Mouse (Mus musculus) brain, embryonic 14.5 days (tissue): ENCODE results near the gene Cyth2. TPM values are rescaled to one million over a fixed set of nuclear protein-coding genes. Genes with fewer than 3 reads are reported as not detected.

Source experiments
- DNase-seq: peaks from one replicate; pipeline ENCODE4 v3.0.0-alpha.2; 2011; ENCODE audit warnings: low read depth
- CTCF ChIP-seq: fragments of 200-500 bp; IDR thresholded peaks from 2 replicates; pipeline ENCODE4 v1.5.1; 2012; ENCODE audit warnings: inconsistent platforms, mild to moderate bottlenecking, moderate library complexity, borderline replicate concordance; ENCODE audit not compliant: insufficient read depth, insufficient read length; ENCODE audit errors: extremely low read depth
- POLR2A ChIP-seq: fragments of 200-500 bp; IDR thresholded peaks from 2 replicates; pipeline ENCODE4 v1.6.1; 2012; ENCODE audit warnings: mild to moderate bottlenecking, inconsistent platforms, borderline replicate concordance; ENCODE audit not compliant: poor library complexity, insufficient read depth, insufficient read length, severe bottlenecking; ENCODE audit errors: extremely low read depth
- polyA plus RNA-seq: library from polyadenylated mRNA; depleted of rRNA; stranded (reverse); fragments of >200 nt; gene quantifications from 2 replicates; pipeline ENCODE4 v1.2.3, GENCODE M21; 2012

Gene Cyth2
- polyA plus RNA-seq, 1 experiment = 246 TPM

DNA sequence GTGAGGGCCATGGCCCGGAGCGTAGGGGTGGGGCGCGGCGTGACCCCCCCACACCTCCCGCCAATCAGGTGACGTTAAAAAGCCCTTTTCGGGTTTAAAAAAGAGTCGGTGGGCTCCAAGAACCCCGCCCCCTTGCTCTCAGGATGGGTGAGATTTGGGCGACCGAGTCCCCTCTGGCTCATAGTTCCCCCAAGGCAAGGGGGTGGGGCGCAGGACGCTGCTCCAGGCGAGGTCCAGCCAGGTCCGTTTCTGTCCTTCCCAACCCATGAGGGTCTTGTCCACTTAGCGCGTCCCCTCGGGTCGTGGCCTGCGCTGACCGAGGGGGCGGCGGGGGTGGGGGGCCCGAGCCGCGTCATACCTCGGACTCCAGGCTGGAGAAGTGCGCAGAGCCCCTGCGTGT is 18.0 kb upstream of the Cyth2 start:
- no peak for DNase-seq
- TF ChIP-seq CTCF (no peak), POLR2A (no peak)

DNA sequence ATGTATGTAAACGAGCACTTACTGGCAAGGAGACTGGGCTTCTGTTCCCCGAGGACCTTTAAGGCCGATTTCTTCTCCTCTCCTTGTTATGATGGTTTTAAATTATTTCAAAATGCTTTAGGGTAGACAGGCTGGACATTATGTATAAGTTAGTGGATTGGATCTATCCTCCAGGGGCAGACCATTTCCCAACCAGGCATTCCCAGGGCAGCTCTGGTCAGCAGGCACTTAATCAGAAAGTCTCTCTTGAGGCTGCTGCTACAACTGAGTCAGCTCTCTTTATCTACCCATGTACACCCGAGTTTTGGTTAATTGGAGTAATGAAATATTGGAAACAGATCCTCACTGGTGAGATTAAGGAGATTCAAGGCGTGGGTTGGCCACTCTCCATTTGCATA is 16.7 kb upstream of the Cyth2 start:
- no peak for DNase-seq
- TF ChIP-seq POLR2A (no peak), CTCF (no peak)

DNA sequence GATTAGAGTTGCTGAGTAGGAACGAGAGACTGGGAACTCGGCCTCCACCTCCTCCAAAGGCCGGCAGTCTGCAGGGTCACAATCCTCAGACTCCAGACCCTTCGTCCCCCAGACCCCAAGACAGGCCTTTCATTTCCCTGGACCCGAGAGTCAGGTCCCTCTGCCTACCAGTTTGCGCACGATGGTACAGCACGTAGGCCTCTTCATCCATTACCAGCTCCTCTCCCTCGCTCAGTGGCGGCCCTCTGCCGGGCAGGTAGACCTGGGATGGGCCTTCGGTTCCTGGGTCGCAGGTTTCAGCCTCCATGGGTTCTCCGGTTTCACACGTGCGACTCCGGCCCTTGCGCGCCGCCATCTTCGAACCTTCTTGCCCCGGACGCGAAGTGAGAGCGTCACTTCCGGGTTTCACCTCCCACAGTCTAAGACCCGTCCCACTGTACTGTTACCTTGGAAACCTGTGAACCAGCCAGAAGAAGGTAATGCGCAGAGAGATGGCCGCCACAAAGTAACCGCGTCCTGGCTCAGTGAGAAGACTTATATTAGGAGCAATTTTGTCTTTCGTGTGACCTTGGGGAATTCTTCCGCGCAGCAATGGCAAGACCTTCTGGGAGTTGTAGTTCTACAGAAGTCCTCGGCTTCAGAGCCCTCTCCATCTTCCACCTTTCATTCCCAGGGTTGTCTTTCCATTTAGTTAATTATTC is 16.2 kb upstream of the Cyth2 start, which contains the start of gene Grwd1:
Grwd1 (minus strand) TSS at position 518 of the 701 bp plus-strand sequence.
- peak; percentile 98 for DNase-seq
- TF ChIP-seq POLR2A (peak; percentile 12; the same call in 1 of the 2 replicates), CTCF (no peak)

DNA sequence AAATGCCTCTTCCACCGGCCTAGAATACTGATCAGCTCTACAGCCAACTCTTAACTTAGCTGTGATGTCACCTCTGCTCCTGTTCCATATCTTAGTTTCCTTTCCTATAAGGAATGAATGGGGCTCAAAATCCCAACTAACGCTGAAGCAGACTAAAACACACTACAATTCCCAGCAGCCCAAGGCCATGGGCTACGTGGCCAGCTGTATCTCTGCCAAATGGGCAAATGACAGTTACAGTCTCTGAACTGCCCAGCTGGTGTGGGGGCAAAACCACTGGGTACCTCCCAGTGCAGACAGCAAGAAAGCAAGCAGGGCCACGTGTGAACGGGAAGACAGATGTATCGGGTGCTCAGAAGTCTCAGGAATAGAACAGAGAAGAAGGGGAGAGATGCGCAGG is 12.2 kb upstream of the Cyth2 start:
- TF ChIP-seq POLR2A (no peak), CTCF (no peak)
- DNase-seq = no peak

DNA sequence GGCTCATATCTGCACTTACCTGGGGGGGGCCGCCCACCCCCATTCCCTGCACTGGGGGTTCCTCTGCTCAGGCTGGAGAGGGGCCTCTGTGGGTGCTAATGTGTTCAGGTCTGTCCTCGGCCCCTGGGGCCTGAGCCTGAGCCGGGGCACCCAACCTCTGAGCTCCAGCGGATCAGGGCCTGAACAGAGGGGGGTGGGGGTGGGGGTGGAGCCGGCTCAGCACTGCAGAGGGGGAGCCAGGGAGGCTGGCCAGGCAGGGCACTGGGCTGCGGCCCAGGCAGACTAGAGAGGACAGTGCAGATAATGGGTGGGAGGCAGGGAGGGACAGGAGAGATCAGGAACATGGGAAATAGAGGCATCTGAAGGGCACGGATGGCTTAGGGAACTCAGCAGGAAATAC is 10.2 kb upstream of the Cyth2 start, which contains the start of gene Kcnj14:
Kcnj14 (minus strand) TSS at position 185 of the 400 bp plus-strand sequence.
- no peak for DNase-seq
- TF ChIP-seq POLR2A (no peak), CTCF (no peak)

DNA sequence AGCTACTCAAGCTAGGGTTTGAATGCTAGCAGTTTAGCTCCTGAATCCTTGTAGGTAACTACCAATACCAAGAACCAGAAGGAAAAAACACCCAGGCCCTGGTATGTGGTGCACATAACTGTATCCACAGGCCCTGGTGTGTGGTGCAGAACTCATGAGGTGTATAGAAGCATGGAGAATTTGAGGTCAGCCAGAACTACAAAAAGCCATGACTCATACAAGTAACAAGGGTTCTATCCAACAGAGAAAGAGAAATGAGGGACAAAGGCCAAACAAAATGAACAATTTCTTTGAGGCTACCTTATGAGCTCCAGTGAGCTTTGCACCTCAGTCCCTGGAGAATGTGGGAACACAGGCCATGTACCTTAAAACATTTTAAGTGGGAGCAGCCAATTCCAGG is 6.5 kb upstream of the Cyth2 start:
- no peak for DNase-seq
- TF ChIP-seq CTCF (no peak), POLR2A (no peak)

DNA sequence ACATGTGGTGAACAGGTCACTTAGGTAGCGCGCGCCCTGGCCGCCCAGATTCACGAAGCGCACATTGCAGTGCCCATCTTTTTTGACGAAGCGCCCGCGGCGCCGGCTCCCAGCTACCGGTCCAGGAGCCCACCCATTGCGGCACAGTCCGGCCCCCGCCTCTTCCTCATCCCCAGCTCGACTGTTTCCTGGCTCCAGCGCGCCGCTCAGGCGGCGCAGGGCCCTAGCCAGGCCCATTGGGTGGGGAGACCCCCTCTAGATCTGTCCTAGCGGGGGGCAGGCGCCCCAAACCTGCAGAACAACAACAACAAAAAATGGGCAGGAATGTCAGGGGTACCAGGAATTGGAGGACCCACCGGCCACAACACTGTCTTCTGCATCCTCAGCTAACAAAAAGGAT is 5.5 kb upstream of the Cyth2 start:
- no peak for DNase-seq
- TF ChIP-seq POLR2A = no peak
- no peak for TF ChIP-seq CTCF

DNA sequence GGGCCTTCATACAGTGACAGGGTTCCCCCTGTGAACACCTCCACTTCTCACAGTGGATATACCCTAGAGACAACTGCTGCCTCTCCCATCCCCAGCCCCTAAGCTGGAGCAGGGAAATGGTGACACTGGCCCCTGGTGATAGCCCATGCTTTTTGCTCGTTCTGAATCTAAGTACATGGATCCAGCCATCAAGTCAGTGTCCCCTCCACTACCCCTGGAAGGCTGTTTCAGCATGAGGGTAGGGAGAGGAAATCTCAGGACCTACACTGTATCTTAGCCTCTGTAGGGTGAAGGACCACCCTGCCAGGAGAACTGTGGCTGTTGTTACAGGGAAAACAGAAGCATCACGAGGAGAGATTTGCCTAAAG is 1.6 kb upstream of the Cyth2 start:
- TF ChIP-seq POLR2A = no peak
- TF ChIP-seq CTCF = no peak
- no peak for DNase-seq

DNA sequence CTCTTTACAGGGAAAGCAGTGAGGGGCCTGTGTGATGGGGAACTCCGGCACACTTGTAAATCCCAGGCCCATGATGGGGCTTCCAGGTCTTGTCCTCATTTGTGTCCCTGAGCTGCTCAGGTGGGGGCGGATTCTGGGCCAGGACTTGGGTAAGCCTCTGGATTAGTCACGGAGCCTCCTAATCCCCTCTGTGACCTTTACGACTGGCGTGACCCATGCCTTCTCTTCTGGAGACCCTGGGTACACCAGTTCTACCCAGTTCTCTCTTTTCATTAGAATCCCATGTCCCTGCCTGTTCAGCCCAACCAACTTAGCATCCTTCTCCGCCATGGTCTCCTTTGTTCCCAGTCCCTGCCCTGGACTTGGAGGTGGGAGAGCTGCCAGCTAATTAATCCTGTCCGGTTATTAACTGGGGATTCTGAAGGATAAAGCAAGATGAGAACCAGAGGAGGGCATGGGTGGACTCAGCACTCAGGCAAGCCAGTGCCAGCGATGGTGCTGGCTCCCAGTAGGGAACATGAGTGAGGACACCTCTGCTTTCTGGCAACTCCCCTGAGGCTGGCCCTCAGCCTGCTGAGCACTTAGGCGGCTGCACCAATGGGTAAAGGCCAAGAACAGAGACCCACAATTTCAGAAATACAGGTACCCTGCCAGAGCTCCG is 1.1 kb upstream of the Cyth2 start:
- peak; percentile 70 for DNase-seq
- no peak for TF ChIP-seq POLR2A
- TF ChIP-seq CTCF = no peak

DNA sequence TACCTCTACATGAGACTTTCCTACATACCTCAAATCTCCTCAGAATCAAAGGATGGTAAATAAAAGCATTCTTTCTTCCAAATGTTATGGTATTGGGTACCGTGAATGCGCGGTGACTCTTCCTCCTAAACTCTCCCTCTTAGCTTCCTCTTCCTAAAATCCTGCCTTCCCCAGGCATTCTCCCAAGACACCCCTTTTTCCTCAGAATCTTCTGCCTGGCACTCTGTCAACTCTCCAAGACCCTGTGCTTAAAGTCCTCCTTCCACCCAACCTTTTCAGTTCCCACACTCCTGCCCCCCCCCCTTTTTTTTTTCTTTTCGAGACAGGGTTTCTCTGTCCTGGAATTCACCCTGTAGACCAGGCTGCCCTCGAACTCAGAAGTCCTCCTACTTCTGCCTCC is 460 bp upstream of the Cyth2 start:
- TF ChIP-seq CTCF (no peak), POLR2A (no peak)
- no peak for DNase-seq

DNA sequence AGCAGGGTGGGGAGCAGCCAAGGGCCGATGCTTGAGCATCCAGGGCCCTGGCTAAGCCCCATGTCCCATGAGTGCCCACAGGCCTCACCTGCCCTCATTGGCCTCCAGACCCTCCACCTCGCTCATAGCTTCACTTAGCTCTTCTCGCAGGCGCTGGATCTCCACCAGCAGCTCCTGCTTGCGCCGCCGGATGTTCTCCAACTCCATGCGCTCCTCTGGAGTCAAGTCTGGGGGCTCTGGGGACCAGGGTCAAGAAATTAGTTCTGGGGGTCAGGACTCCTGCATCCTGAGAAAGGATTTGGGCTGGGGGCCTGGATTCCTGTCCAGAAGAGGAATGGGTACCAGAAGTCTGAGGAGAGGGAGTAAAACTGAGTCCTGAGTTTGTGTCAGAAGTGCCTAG is 1.5 kb downstream of the Cyth2 start:
- DNase-seq = no peak
- TF ChIP-seq CTCF = no peak
- no peak for TF ChIP-seq POLR2A

DNA sequence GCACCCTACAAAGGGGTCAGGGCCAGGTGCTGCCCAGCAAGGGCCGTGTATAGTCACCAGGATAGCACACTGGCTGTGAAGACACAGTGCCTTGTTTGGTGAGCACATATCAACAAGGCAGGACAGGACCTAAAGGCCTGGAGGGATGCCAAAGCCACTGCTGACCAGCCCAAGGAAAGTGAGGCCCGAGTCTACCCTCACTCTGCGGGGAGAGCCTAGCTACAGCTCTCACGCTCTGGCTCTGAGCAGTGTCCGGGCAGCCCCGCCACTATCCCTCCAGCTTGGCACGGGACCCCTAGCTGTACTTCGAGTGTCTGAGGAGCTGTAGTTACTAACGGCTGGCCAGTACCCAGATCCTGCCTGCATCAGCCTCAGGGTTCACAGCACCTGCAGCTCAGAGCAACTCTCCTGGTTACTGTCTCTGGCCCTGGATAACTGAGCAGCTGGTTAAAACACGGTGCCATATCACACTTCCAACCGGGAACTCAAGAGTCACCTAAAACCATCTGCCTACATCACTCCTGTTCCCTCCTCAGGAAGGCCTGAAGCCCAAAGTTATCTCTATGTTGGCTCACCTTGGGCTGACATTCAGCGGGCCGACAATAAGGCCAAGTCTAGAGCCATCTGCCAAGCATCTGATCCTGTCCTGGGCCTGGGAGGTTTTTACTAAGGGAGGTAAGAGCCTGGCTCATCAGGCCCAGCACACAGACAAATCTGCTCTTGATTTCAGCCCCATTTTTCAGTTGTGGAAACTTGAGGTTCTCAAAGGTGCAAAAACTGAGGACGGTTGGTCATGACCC is 4.9 kb downstream of the Cyth2 start:
- DNase-seq = peak; percentile 15
- no peak for TF ChIP-seq CTCF
- no peak for TF ChIP-seq POLR2A

DNA sequence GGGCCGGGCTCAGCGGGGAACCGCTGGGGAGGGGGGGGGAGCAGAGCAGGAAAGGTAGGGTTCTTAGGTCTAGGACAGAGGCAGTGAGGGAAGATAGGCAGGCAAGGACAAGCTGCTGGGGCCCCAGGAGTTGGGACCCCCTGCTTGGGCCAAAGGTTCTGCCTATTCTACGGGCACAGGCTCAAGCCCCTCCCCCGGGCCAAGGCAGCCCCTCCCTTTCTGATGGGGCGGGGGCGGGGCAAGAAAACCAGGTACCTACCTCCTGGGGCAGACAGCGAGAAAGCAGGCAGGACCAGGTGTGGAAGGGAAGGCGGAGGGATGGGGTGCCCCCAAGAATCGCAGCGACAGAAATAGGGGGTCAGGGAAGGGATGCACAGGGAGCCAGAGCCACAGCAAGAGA is 5.9 kb downstream of the Cyth2 start:
- TF ChIP-seq POLR2A (no peak), CTCF (no peak)

DNA sequence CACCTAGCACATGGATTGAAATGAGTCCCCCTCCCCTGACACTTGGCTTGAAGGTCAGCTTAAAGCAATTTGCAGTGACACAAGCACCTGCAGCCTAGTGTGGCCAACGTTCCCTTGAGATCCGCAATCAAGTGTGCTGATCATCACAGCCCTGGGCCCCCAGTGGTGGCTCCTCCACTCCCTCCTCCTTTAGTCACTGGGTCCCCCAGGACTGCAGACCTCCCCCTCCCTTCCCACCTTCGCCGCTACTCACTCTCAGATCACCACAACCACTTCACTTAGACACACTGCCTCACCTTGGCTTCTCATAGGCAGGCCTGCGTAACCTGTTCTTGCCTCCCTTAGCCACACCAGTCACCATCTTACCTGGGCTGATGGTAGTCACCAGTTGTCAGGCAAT is 8.4 kb downstream of the Cyth2 start:
- no peak for TF ChIP-seq POLR2A
- no peak for TF ChIP-seq CTCF
- peak; percentile 11 for DNase-seq

More for the DNA sequence above, 5.9 kb downstream of the Cyth2 start:
- no peak for DNase-seq

DNA sequence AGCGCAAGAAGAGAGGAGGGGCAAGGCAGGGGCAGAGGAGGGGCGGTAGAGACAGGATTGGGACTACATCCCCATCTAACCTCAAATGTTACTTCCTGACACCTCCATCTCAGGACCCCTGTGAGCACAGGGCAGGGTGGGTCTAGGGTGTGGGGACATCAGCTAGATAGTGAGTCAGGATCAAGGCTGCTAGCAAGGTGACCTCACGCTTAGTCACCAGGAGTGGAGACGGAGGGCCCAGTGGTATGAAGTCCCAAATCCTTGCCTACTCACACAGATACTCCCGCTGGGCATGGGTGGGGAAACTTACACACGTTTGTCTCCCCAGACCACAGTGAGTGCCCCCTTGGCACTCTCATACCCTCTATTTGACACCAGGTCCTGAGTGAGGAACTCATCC is 11.8 kb downstream of the Cyth2 start:
- DNase-seq = no peak
- no peak for TF ChIP-seq CTCF
- TF ChIP-seq POLR2A = no peak
